Mouse (Mus musculus) stomach, postnatal 0 days (tissue): Measurements from ENCODE around the gene Usf1.

ENCODE experiments used
- CTCF ChIP-seq: IDR thresholded peaks from 2 replicates; pipeline ENCODE4 v1.5.1; 2016; ENCODE audit warnings: antibody characterized with exemption, low read depth, mild to moderate bottlenecking, moderate library complexity
- EP300 ChIP-seq: optimal IDR thresholded peaks from 2 replicates; pipeline ENCODE3; 2016; ENCODE audit warnings: antibody characterized with exemption

GRCm38 (mm10) chr1:171465749-171466412 is 54.8 kb downstream of the Usf1 start:
- TF ChIP-seq CTCF (no peak), EP300 (no peak)
